In the genomic region with DNA sequence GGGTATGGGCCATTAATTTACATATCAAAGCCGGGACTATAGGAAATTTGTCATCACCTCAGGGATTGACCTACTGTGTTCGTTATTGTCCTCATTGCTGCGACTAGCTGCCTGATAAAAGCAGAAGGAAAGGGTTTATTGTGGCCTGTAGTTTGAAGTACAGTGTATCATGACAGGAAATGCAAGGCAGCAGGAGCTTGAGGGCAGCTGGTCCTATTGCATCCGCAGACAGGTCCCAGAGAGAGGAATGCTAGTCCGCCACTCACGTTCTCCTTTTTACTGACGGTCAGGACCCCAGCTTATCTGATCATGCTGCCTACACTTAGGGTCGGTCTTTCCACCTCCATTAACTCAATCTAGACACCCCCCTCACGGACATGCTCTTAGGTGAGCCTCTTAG, we compare ENCODE assay signal across 16 mouse cellular contexts. TPM values are rescaled to one million over a fixed set of nuclear protein-coding genes. Genes with fewer than 3 reads are reported as not detected.
DNase-seq lines count a peak whose midpoint lies in the region; ATAC-seq and TF ChIP-seq lines count a peak whose summit lies in the region.
"Had no signal": no experiment of that assay in that cellular context is flagged by ENCODE, and none has a peak within 500 bp of the region (broad histone marks: within the 10 kb centered on the region; RNA-seq: fewer than 3 reads in every experiment).

No protein-coding gene starts in this region.

- H3K36me3 ChIP-seq in heart, postnatal 0 days (replicated peaks; ENCODE audit: control insufficient read depth, insufficient read depth, low read length), result no peaks in the 10 kb centered on the region
- no peaks in the 10 kb centered on the region for H3K36me3 ChIP-seq in heart, embryonic 12.5 days
- H3K36me3 ChIP-seq in lung, embryonic 16.5 days (ENCODE audit: control insufficient read depth, insufficient read depth, low read length), result no peaks in the 10 kb centered on the region
- no peaks in the 10 kb centered on the region for H3K36me3 ChIP-seq in liver, embryonic 14.5 days (replicated peaks; ENCODE audit: control insufficient read depth, insufficient read depth, low read depth)
- no peaks in the 10 kb centered on the region for H3K36me3 ChIP-seq in stomach, postnatal 0 days (ENCODE audit: control insufficient read depth, insufficient read depth, low read length)
- H3K36me3 ChIP-seq: forebrain, embryonic 15.5 days; hindbrain, embryonic 12.5 days; limb, embryonic 15.5 days; midbrain, embryonic 13.5 days had no signal

- TF ChIP-seq POLR2A in cerebellum, adult 2 months (IDR thresholded peaks at IDR 0.05; ENCODE audit: borderline replicate concordance, insufficient read depth, low read length), result no peak

- no peak overlapping the region for H3K4me2 ChIP-seq in heart, postnatal 0 days (ENCODE audit: low read depth, low read length)
- H3K4me2 ChIP-seq in heart, embryonic 12.5 days, result no peak overlapping the region
- H3K4me2 ChIP-seq in lung, embryonic 16.5 days (ENCODE audit: low read depth, low read length), result no peak overlapping the region
- H3K4me2 ChIP-seq in liver, embryonic 14.5 days (ENCODE audit: low read depth), result peak overlapping the region; percentile 45
- no peak overlapping the region for H3K4me2 ChIP-seq in stomach, postnatal 0 days (replicated peaks; ENCODE audit: low read depth)
- H3K4me2 ChIP-seq: forebrain, embryonic 15.5 days; hindbrain, embryonic 12.5 days; midbrain, embryonic 13.5 days had no signal

- no peak overlapping the region for H3K9ac ChIP-seq in heart, postnatal 0 days (replicated peaks; ENCODE audit: low read depth, low read length)
- H3K9ac ChIP-seq in heart, embryonic 12.5 days, result no peak overlapping the region
- H3K9ac ChIP-seq in lung, embryonic 16.5 days (ENCODE audit: low read length), result no peak overlapping the region
- no peak overlapping the region for H3K9ac ChIP-seq in liver, embryonic 14.5 days (replicated peaks)
- H3K9ac ChIP-seq in stomach, postnatal 0 days (ENCODE audit: low read length), result no peak overlapping the region
- H3K9ac ChIP-seq: forebrain, embryonic 15.5 days; hindbrain, embryonic 12.5 days; limb, embryonic 15.5 days; midbrain, embryonic 13.5 days had no signal

- 56% methylated on average over 9 of the region's 9 CpGs for WGBS in heart, postnatal 0 days
- WGBS in heart, embryonic 12.5 days, result 46% methylated on average over 9 of the region's 9 CpGs
- 57% methylated on average over 9 of the region's 9 CpGs for WGBS in lung, embryonic 16.5 days
- 29% methylated on average over 9 of the region's 9 CpGs for WGBS in liver, embryonic 14.5 days (ENCODE audit: insufficient replicate concordance)
- WGBS in stomach, postnatal 0 days, result 80% methylated on average over 9 of the region's 9 CpGs
- 81% methylated on average over 9 of the region's 9 CpGs for WGBS in cerebellum, adult 2 months

- no peak for ATAC-seq in heart, postnatal 0 days (ENCODE audit: insufficient read depth, low read depth)
- ATAC-seq in heart, embryonic 12.5 days (ENCODE audit: insufficient number of reproducible peaks, low FRiP score), result no peak
- ATAC-seq in lung, embryonic 16.5 days (ENCODE audit: low read depth), result no peak; the same call in 1 of the 2 replicates
- no peak for ATAC-seq in liver, embryonic 14.5 days (ENCODE audit: insufficient read depth)
- ATAC-seq in stomach, postnatal 0 days (ENCODE audit: low FRiP score, low TSS enrichment), result no peak
- ATAC-seq: midbrain, embryonic 13.5 days had no signal

- DNase-seq in heart, postnatal 0 days (ENCODE audit: low spot score), result no peak
- no peak for DNase-seq in lung, postnatal 14 days
- no peak for DNase-seq in liver, embryonic 14.5 days (ENCODE audit: low read depth in 3 of 3, low spot score in 3 of 3)
- no peak for DNase-seq in stomach, postnatal 0 days (ENCODE audit: low spot score)
- DNase-seq in cerebellum, adult 2 months, result no peak
- no peak for DNase-seq in right cerebral cortex, postnatal 4 days
- DNase-seq: cerebellum, adult 11 months; layer of hippocampus, postnatal 36 days; right cerebral cortex, postnatal 25 days had no signal

- H3K27ac ChIP-seq in heart, postnatal 0 days (ENCODE audit: low read depth), result peak overlapping the region; percentile 64; the same call in 1 of the 2 replicates
- H3K27ac ChIP-seq in heart, embryonic 12.5 days (ENCODE audit: poor library complexity, severe bottlenecking), result no peak overlapping the region
- H3K27ac ChIP-seq in lung, embryonic 16.5 days (ENCODE audit: low read length), result peak overlapping the region; percentile 50
- no peak overlapping the region for H3K27ac ChIP-seq in liver, embryonic 14.5 days
- peak overlapping the region; percentile 67 for H3K27ac ChIP-seq in stomach, postnatal 0 days (replicated peaks)
- H3K27ac ChIP-seq in cerebellum, adult 2 months (ENCODE audit: insufficient read depth, low read length), result no peak overlapping the region
- H3K27ac ChIP-seq: hindbrain, embryonic 12.5 days; limb, embryonic 15.5 days; midbrain, embryonic 13.5 days had no signal

- H3K4me1 ChIP-seq in heart, postnatal 0 days (ENCODE audit: control insufficient read depth, insufficient read depth), result peaks cover 3% of the 10 kb centered on the region; the same call in 1 of the 2 replicates
- H3K4me1 ChIP-seq in heart, embryonic 12.5 days (replicated peaks), result peaks cover 15% of the 10 kb centered on the region; the same call in 1 of the 2 replicates
- peaks cover 13% of the 10 kb centered on the region for H3K4me1 ChIP-seq in lung, embryonic 16.5 days (replicated peaks; ENCODE audit: control insufficient read depth, insufficient read depth, low read length)
- H3K4me1 ChIP-seq in liver, embryonic 14.5 days (replicated peaks; ENCODE audit: control insufficient read depth in 2 of 2, insufficient read depth in 2 of 2, low read length in 1 of 2), result peaks cover 0 to 11% of the 10 kb centered on the region in 2 experiments; a peak in 2 of 4 replicates
- H3K4me1 ChIP-seq in stomach, postnatal 0 days (replicated peaks; ENCODE audit: control insufficient read depth, insufficient read depth), result no peaks in the 10 kb centered on the region
- H3K4me1 ChIP-seq in cerebellum, adult 2 months (ENCODE audit: control insufficient read depth, insufficient read depth, low read length), result no peaks in the 10 kb centered on the region
- H3K4me1 ChIP-seq: forebrain, embryonic 15.5 days; midbrain, embryonic 13.5 days had no signal

- no peak overlapping the region for H3K4me3 ChIP-seq in heart, postnatal 0 days (ENCODE audit: low read depth, low read length)
- no peak overlapping the region for H3K4me3 ChIP-seq in heart, embryonic 12.5 days
- H3K4me3 ChIP-seq in lung, embryonic 16.5 days (ENCODE audit: low read length), result no peak overlapping the region
- H3K4me3 ChIP-seq in liver, embryonic 14.5 days (ENCODE audit: insufficient read depth in 1 of 2, low read depth in 2 of 2, low read length in 2 of 2), result no peak overlapping the region
- H3K4me3 ChIP-seq in stomach, postnatal 0 days (ENCODE audit: low read depth, low read length), result no peak overlapping the region
- no peak overlapping the region for H3K4me3 ChIP-seq in cerebellum, adult 2 months (replicated peaks; ENCODE audit: insufficient read depth, low read depth, low read length)
- H3K4me3 ChIP-seq: forebrain, embryonic 15.5 days; hindbrain, embryonic 12.5 days; midbrain, embryonic 13.5 days had no signal

- no peak for TF ChIP-seq EP300 in heart, postnatal 0 days (IDR thresholded peaks at IDR 0.05; ENCODE audit: low read depth)
- no peak for TF ChIP-seq EP300 in liver, embryonic 14.5 days (IDR thresholded peaks at IDR 0.05; ENCODE audit: low read depth)
- no peak for TF ChIP-seq EP300 in stomach, postnatal 0 days (optimal IDR thresholded peaks at IDR 0.05)

- no peak for TF ChIP-seq CTCF in heart, postnatal 0 days (IDR thresholded peaks at IDR 0.05; ENCODE audit: low read depth)
- TF ChIP-seq CTCF in liver, embryonic 14.5 days (IDR thresholded peaks at IDR 0.05; ENCODE audit: low read depth), result no peak
- TF ChIP-seq CTCF in stomach, postnatal 0 days (IDR thresholded peaks at IDR 0.05; ENCODE audit: low read depth), result no peak
- TF ChIP-seq CTCF in cerebellum, adult 2 months (IDR thresholded peaks at IDR 0.05; ENCODE audit: borderline replicate concordance, insufficient read depth, low read depth, low read length), result no peak

- H3K9me3 ChIP-seq in heart, postnatal 0 days (replicated peaks; ENCODE audit: control insufficient read depth, low read length), result no peaks in the 10 kb centered on the region
- H3K9me3 ChIP-seq in heart, embryonic 12.5 days (replicated peaks), result no peaks in the 10 kb centered on the region
- no peaks in the 10 kb centered on the region for H3K9me3 ChIP-seq in lung, embryonic 16.5 days (ENCODE audit: control insufficient read depth, low read length)
- H3K9me3 ChIP-seq in liver, embryonic 14.5 days (ENCODE audit: control insufficient read depth, low read length), result no peaks in the 10 kb centered on the region
- no peaks in the 10 kb centered on the region for H3K9me3 ChIP-seq in stomach, postnatal 0 days (ENCODE audit: control insufficient read depth, low read length)
- H3K9me3 ChIP-seq: forebrain, embryonic 15.5 days; hindbrain, embryonic 12.5 days; limb, embryonic 15.5 days; midbrain, embryonic 13.5 days had no signal

- H3K27me3 ChIP-seq in heart, postnatal 0 days (ENCODE audit: control insufficient read depth, insufficient read depth, low read length), result no peaks in the 10 kb centered on the region
- H3K27me3 ChIP-seq in heart, embryonic 12.5 days (replicated peaks), result no peaks in the 10 kb centered on the region
- no peaks in the 10 kb centered on the region for H3K27me3 ChIP-seq in lung, embryonic 16.5 days (ENCODE audit: control insufficient read depth, insufficient read depth, low read depth, low read length)
- no peaks in the 10 kb centered on the region for H3K27me3 ChIP-seq in liver, embryonic 14.5 days (ENCODE audit: control insufficient read depth, insufficient read depth, low read length)
- no peaks in the 10 kb centered on the region for H3K27me3 ChIP-seq in stomach, postnatal 0 days (ENCODE audit: control insufficient read depth, insufficient read depth, low read length)
- no peaks in the 10 kb centered on the region; the same call in 1 of the 2 replicates for H3K27me3 ChIP-seq in cerebellum, adult 2 months (ENCODE audit: control insufficient read depth, insufficient read depth, low read length)
- H3K27me3 ChIP-seq: forebrain, embryonic 15.5 days; hindbrain, embryonic 12.5 days; limb, embryonic 15.5 days; midbrain, embryonic 13.5 days; Patski had no signal

RNA-seq across cellular contexts. Expression of a gene that starts 0.7 kb away (rescaled TPM):
- total RNA-seq in heart, postnatal 0 days (2014; rRNA removed; ENCODE audit: low replicate concordance), result 1.1 and 6.9 TPM in 2 replicates
- polyA plus RNA-seq in heart, postnatal 0 days (2015; fragmentation: Nextera tagmentation; extraction: Ambion mirVana), result 7.7 and 8.4 TPM in 2 replicates
- polyA plus RNA-seq in heart, embryonic 12.5 days (2016; fragmentation: Nextera tagmentation; extraction: Ambion mirVana), result 2.4 and 2.8 TPM in 2 replicates
- 19.3 and 19.5 TPM in 2 replicates for polyA plus RNA-seq in lung, embryonic 16.5 days (2015; fragmentation: Nextera tagmentation; extraction: Ambion mirVana)
- polyA plus RNA-seq in liver, embryonic 14.5 days (2012; rRNA removed), result 3.4 and 5.0 TPM in 2 replicates
- polyA plus RNA-seq in liver, embryonic 14.5 days (2014; fragmentation: Nextera tagmentation; extraction: Ambion mirVana), result 8.2 and 10.0 TPM in 2 replicates
- 18.7 and 22.3 TPM in 2 replicates for polyA plus RNA-seq in stomach, postnatal 0 days (2015; fragmentation: Nextera tagmentation; extraction: Ambion mirVana)
- 3.5 and 3.9 TPM in 2 replicates for polyA plus RNA-seq in cerebellum, adult 2 months (2012; rRNA removed)

Comparison
In these comparisons a context has a peak if more than half of its experiments do, and no peak if none do; other contexts are left out.
1. H3K27ac ChIP-seq: peak in heart, postnatal 0 days (single experiment), lung, embryonic 16.5 days (single experiment) and stomach, postnatal 0 days (single experiment); none in heart, embryonic 12.5 days (single experiment), liver, embryonic 14.5 days (single experiment) and cerebellum, adult 2 months (single experiment).